Mouse (Mus musculus): ENCODE results near the gene Acss3. TPM values are rescaled to one million over a fixed set of nuclear protein-coding genes. Genes with fewer than 3 reads are reported as not detected.

The Acss3 gene
- 4.4 and 4.8 TPM in 2 replicates for polyA plus RNA-seq (2016; fragmentation: Nextera tagmentation; extraction: Ambion mirVana)

DNA sequence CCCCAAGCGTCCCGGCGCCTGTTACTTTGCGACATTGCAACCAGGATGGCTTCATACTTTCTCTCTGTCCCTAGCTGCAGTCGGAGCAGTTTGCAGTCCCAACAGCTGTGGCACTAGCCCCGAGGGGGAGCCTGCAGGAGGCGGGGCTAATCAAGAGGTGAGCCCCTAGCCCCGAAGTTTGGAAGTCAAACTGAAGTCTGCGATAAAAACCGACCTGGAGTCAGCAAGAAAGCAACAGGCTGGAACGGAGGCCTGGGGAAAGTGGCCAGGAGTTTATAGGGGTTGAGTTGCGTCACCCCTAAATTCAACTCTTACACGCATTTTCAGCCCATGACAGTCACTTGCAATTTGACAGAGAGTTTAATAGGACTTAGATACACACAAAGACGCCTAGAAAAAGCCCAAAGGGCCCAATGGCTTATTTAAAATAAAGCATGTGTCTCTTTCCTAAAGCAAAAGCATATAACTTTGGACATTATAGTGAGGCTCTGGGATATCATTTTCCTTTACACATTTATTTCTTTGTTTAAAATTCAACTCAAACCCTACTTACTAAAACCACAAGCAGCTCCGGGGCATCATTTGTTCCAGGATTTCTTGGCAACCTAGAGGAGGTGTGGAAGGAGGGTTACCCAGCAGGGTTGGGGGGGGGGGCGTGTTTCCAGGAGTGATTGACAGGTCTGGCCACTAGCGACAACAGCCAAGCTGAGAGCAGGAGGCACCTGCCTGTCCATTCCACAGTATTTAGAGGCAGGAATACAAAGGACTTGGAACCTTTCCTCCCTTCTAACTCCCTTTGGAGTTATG lies at the start of gene Acss3:
Acss3 (minus strand) TSS at position 140 of the 807 bp plus-strand sequence.
- H3K9me3 ChIP-seq (replicated peaks): no peaks in the 10 kb centered on the region
- H3K4me3 ChIP-seq: peak within 1 kb of the TSS; percentile 40
- peaks cover 9% of the 10 kb centered on the region; the same call in 1 of the 2 replicates for H3K4me1 ChIP-seq
- H3K27me3 ChIP-seq: no peaks in the 10 kb centered on the region
- H3K27ac ChIP-seq: no peak within 1 kb of the TSS
- peak within 1 kb of the TSS; percentile 44 for H3K9ac ChIP-seq
- no peaks in the 10 kb centered on the region for H3K36me3 ChIP-seq
- 2% methylated on average over 17 of the region's 17 CpGs for WGBS
- peak; percentile 95 for ATAC-seq (ENCODE audit: low FRiP score)
- peak within 1 kb of the TSS; percentile 49 for H3K4me2 ChIP-seq (replicated peaks)

DNA sequence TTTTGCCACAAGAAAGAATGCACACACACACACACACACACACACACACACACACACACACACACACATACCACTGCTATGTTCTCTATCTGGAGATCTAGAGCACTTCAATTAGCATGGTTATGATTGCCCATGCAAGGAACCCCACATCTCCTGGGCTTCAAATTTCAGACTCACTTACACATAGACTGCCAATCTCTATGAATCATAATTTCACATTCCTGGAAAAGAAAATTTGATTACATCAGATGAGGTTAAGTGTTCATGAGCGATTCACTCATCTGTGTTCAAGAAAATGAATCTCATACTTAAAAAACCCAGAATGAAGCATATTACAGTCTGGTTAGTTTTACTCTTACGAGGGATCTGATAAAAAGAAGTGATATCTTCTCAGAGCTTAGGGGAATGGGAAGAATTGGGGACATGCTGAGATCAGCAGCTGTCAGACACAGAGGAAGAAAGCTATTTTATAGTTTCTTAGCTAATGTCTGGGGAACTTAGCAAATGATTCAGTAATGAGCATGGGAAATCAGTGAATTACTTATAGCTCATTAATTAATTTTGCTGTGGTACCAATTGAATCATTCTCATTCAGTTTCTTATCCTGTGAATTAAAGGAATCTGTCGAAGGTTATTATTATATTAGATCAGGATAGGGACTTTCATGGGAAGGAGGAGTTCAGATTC lies 48.7 kb upstream of the Acss3 start:
- H3K9ac ChIP-seq: no peak overlapping the region
- no peak overlapping the region for H3K4me3 ChIP-seq
- H3K4me2 ChIP-seq (replicated peaks): no peak overlapping the region
- H3K27ac ChIP-seq: no peak overlapping the region
- no peaks in the 10 kb centered on the region for H3K9me3 ChIP-seq (replicated peaks)
- H3K4me1 ChIP-seq: no peaks in the 10 kb centered on the region
- no peaks in the 10 kb centered on the region for H3K36me3 ChIP-seq
- no peaks in the 10 kb centered on the region for H3K27me3 ChIP-seq
- ATAC-seq (ENCODE audit: low FRiP score): no peak
- whole genome bisulfite sequencing: 83% methylated on average over 3 of the region's 3 CpGs

- H3K9ac ChIP-seq: no peak overlapping the region
- ATAC-seq (ENCODE audit: low FRiP score): no peak
- no peaks in the 10 kb centered on the region for H3K4me1 ChIP-seq
- no peak overlapping the region for H3K4me3 ChIP-seq
- no peaks in the 10 kb centered on the region for H3K36me3 ChIP-seq
- WGBS: 92% methylated on average over 3 of the region's 3 CpGs
- H3K9me3 ChIP-seq (replicated peaks): no peaks in the 10 kb centered on the region
- H3K27ac ChIP-seq: no peak overlapping the region
- H3K27me3 ChIP-seq: no peaks in the 10 kb centered on the region
- no peak overlapping the region for H3K4me2 ChIP-seq (replicated peaks)
Measured at GRCm38 (mm10) chr10:107166486-107166885, 43.0 kb upstream of the Acss3 start.

DNA sequence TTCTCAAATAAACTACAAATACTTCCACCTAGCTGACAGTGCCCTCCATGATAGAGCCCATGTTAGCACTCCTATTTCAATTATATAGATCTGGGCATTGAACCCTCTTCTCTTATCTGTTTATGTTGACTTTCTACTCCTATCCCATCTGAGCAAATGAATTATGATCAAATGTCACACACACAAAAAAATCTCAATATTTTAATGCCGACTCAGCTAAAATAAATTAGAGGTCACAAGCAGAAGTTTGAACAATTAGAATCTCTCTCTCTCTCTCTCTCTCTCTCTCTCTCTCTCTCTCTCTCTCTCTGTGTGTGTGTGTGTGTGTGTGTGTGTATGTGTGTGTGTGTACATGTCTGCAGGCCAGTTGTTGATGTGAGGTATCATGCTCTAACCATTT lies 25.3 kb upstream of the Acss3 start:
- H3K36me3 ChIP-seq: no peaks in the 10 kb centered on the region
- 90% methylated on average over 1 of the region's 1 CpGs for WGBS
- no peak overlapping the region for H3K27ac ChIP-seq
- H3K4me3 ChIP-seq: no peak overlapping the region
- no peaks in the 10 kb centered on the region for H3K4me1 ChIP-seq
- no peaks in the 10 kb centered on the region for H3K27me3 ChIP-seq
- ATAC-seq (ENCODE audit: low FRiP score): no peak
- no peak overlapping the region for H3K9ac ChIP-seq
- H3K9me3 ChIP-seq (replicated peaks): no peaks in the 10 kb centered on the region
- H3K4me2 ChIP-seq (replicated peaks): no peak overlapping the region

- H3K9me3 ChIP-seq (replicated peaks): no peaks in the 10 kb centered on the region
- no peaks in the 10 kb centered on the region for H3K4me1 ChIP-seq
- H3K4me2 ChIP-seq (replicated peaks): no peak overlapping the region
- H3K9ac ChIP-seq: no peak overlapping the region
- 62% methylated on average over 1 of the region's 1 CpGs for WGBS
- H3K27me3 ChIP-seq: no peaks in the 10 kb centered on the region
- no peak overlapping the region for H3K27ac ChIP-seq
- no peaks in the 10 kb centered on the region for H3K36me3 ChIP-seq
- no peak for ATAC-seq (ENCODE audit: low FRiP score)
- no peak overlapping the region for H3K4me3 ChIP-seq
Measured at GRCm38 (mm10) chr10:107144016-107144415, 20.5 kb upstream of the Acss3 start.

- no peaks in the 10 kb centered on the region for H3K27me3 ChIP-seq
- H3K27ac ChIP-seq: no peak overlapping the region
- H3K4me1 ChIP-seq: no peaks in the 10 kb centered on the region
- H3K9me3 ChIP-seq (replicated peaks): no peaks in the 10 kb centered on the region
- no peaks in the 10 kb centered on the region for H3K36me3 ChIP-seq
- H3K4me3 ChIP-seq: no peak overlapping the region
- H3K9ac ChIP-seq: no peak overlapping the region
- ATAC-seq (ENCODE audit: low FRiP score): no peak
- WGBS: 81% methylated on average over 1 of the region's 1 CpGs
- no peak overlapping the region for H3K4me2 ChIP-seq (replicated peaks)
Measured at GRCm38 (mm10) chr10:107142910-107143309, 19.4 kb upstream of the Acss3 start.

GRCm38 (mm10) chr10:107122744-107123528 lies 532 bp downstream of the Acss3 start:
- Histone ChIP-seq H3K27ac (no peak overlapping the region), H3K4me3 (peak overlapping the region; percentile 40), H3K9ac (peak overlapping the region; percentile 44), H3K4me1 (peaks cover 9% of the 10 kb centered on the region; the same call in 1 of the 2 replicates), H3K4me2 (replicated peaks) (peak overlapping the region; percentile 49), H3K27me3 (no peaks in the 10 kb centered on the region), H3K36me3 (no peaks in the 10 kb centered on the region), H3K9me3 (replicated peaks) (no peaks in the 10 kb centered on the region)
- no peak; the same call in 1 of the 2 replicates for ATAC-seq (ENCODE audit: low FRiP score)
- 10% methylated on average over 9 of the region's 9 CpGs for WGBS

DNA sequence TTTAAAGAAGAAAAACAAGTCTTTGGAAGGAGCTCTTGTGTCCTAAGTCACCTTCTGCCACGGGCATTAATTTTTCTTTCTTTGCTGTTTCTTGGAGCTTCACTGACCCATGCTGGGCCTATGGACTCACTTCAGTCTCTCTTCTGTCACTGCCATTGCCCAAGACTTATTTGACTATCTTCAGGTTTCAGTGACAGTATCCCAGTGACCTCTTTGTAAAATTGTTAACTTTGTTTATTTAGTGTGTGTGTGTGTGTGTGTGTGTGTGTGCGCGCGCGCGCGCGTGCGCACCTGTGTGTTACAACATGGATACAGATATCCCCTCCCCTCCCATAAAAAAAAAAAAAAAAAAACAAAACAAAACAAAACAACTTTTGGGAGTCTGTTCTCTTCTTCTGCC lies 2.2 kb downstream of the Acss3 start:
- no peak overlapping the region for H3K27ac ChIP-seq

GRCm38 (mm10) chr10:107119135-107119534 lies 4.3 kb downstream of the Acss3 start:
- no peak for ATAC-seq (ENCODE audit: low FRiP score)
- Histone ChIP-seq H3K4me3 (no peak overlapping the region), H3K4me1 (peaks cover 9% of the 10 kb centered on the region; the same call in 1 of the 2 replicates), H3K4me2 (replicated peaks) (no peak overlapping the region), H3K36me3 (no peaks in the 10 kb centered on the region), H3K27me3 (no peaks in the 10 kb centered on the region), H3K9me3 (replicated peaks) (no peaks in the 10 kb centered on the region), H3K27ac (no peak overlapping the region), H3K9ac (no peak overlapping the region)
- WGBS: 90% methylated on average over 2 of the region's 2 CpGs

More for the DNA sequence above, 2.2 kb downstream of the Acss3 start:
- Histone ChIP-seq H3K4me3 (no peak overlapping the region), H3K36me3 (no peaks in the 10 kb centered on the region), H3K9ac (no peak overlapping the region), H3K27me3 (no peaks in the 10 kb centered on the region), H3K4me1 (peaks cover 9% of the 10 kb centered on the region; the same call in 1 of the 2 replicates), H3K4me2 (replicated peaks) (no peak overlapping the region), H3K9me3 (replicated peaks) (no peaks in the 10 kb centered on the region)
- WGBS: 97% methylated on average over 9 of the region's 9 CpGs
- ATAC-seq (ENCODE audit: low FRiP score): no peak

- no peak overlapping the region for H3K4me3 ChIP-seq
- H3K4me1 ChIP-seq: no peaks in the 10 kb centered on the region
- H3K4me2 ChIP-seq (replicated peaks): no peak overlapping the region
- no peak overlapping the region for H3K27ac ChIP-seq
- no peaks in the 10 kb centered on the region for H3K27me3 ChIP-seq
- WGBS: 74% methylated on average over 4 of the region's 4 CpGs
- no peak overlapping the region for H3K9ac ChIP-seq
- H3K36me3 ChIP-seq: no peaks in the 10 kb centered on the region
- H3K9me3 ChIP-seq (replicated peaks): no peaks in the 10 kb centered on the region
- no peak for ATAC-seq (ENCODE audit: low FRiP score)
Measured at GRCm38 (mm10) chr10:107116709-107117267, 6.7 kb downstream of the Acss3 start.

DNA sequence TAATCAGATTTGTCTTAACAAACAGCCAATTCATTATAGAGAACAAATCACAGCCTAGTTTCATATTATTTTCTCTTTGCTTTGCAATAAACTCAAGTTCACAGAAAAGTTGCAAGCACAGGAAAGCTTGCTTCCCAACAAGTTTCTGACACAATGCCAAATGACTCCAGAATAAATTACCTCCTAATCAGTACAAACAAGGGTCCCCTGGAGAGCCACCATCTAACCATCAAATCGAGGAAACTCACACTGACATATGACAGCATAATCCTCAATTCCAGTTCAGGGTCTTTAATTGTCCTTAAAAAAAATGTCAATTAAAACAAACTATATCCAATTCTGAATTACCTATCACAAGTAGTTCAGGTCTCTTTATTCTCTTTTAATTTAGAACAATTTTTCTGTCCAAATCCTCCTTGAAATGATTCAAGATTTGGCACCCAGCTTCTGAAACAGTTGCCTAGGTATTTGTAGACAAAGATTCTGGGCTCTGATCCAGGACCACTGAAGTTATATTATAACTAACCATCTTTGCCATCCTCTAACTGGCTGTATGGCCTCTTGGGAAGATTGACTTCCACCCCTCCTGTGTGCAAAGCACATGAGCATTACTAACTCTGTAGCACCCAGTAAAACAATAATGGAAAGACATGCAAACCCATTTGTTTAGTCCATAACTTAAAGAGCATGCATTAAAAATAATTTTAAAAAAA lies 7.4 kb downstream of the Acss3 start:
- no peaks in the 10 kb centered on the region for H3K9me3 ChIP-seq (replicated peaks)
- ATAC-seq (ENCODE audit: low FRiP score): no peak
- H3K4me1 ChIP-seq: no peaks in the 10 kb centered on the region
- H3K27ac ChIP-seq: no peak overlapping the region
- no peak overlapping the region for H3K4me3 ChIP-seq
- WGBS: 35% methylated on average over 1 of the region's 1 CpGs
- no peak overlapping the region for H3K4me2 ChIP-seq (replicated peaks)
- no peaks in the 10 kb centered on the region for H3K36me3 ChIP-seq
- no peaks in the 10 kb centered on the region for H3K27me3 ChIP-seq
- no peak overlapping the region for H3K9ac ChIP-seq
